Mouse (Mus musculus): ENCODE data around the gene Srxn1. TPM values are rescaled to one million over a fixed set of nuclear protein-coding genes. Genes with fewer than 3 reads are reported as not detected.
A peak's percentile ranks its signal among the peaks of the same experiment; 100 is the strongest.

Gene Srxn1
- polyA plus RNA-seq, 1 experiment from 2014 or later: 17.9 TPM

- Histone ChIP-seq H3K9me3 (replicated peaks) (no peaks in the 10 kb centered on the region), H3K4me3 (replicated peaks) (no peak overlapping the region), H3K9ac (no peak overlapping the region), H3K4me1 (replicated peaks) (peaks cover 12% of the 10 kb centered on the region), H3K27me3 (peaks cover 86% of the 10 kb centered on the region), H3K27ac (no peak overlapping the region), H3K36me3 (no peaks in the 10 kb centered on the region), H3K4me2 (no peak overlapping the region)
- 34% methylated on average over 12 of the region's 12 CpGs for WGBS (ENCODE audit: insufficient replicate concordance)
- ATAC-seq (ENCODE audit: low read depth) (no peak), DNase-seq (no peak)
These were observed 13.8 kb upstream of the Srxn1 start for GRCm38 (mm10) chr2:152091342-152092056.

- Histone ChIP-seq H3K36me3 (no peaks in the 10 kb centered on the region), H3K9me3 (replicated peaks) (no peaks in the 10 kb centered on the region), H3K27ac (no peak overlapping the region), H3K4me3 (replicated peaks) (peak overlapping the region; percentile 46), H3K4me1 (replicated peaks) (peaks cover 12% of the 10 kb centered on the region), H3K4me2 (peak overlapping the region; percentile 55), H3K9ac (no peak overlapping the region), H3K27me3 (peaks cover 93% of the 10 kb centered on the region)
- ATAC-seq (ENCODE audit: low read depth) (no peak), DNase-seq (no peak)
- 5% methylated on average over 44 of the region's 45 CpGs for WGBS (ENCODE audit: insufficient replicate concordance)
These were observed 12.4 kb upstream of the Srxn1 start for GRCm38 (mm10) chr2:152092927-152093326.

GRCm38 (mm10) chr2:152093356-152093792 is 11.9 kb upstream of the Srxn1 start:
- H3K4me2 ChIP-seq: peak overlapping the region; percentile 55
- 5% methylated on average over 51 of the region's 60 CpGs for WGBS (ENCODE audit: insufficient replicate concordance)

GRCm38 (mm10) chr2:152094856-152095545 is 10.3 kb upstream of the Srxn1 start:
- H3K27ac ChIP-seq: no peak overlapping the region
- no peaks in the 10 kb centered on the region for H3K9me3 ChIP-seq (replicated peaks)
- DNase-seq (no peak), ATAC-seq (ENCODE audit: low read depth) (no peak)
- no peaks in the 10 kb centered on the region for H3K36me3 ChIP-seq
- peaks cover 95% of the 10 kb centered on the region for H3K27me3 ChIP-seq
- H3K4me3 ChIP-seq (replicated peaks): no peak overlapping the region
- H3K4me1 ChIP-seq (replicated peaks): peaks cover 12% of the 10 kb centered on the region
- H3K9ac ChIP-seq: no peak overlapping the region
- 7% methylated on average over 29 of the region's 29 CpGs for WGBS (ENCODE audit: insufficient replicate concordance)
- 0 out of 2 replicates have a peak overlapping the region, but pooled peaks have one; percentile 17 for H3K4me2 ChIP-seq

More at GRCm38 (mm10) chr2:152093356-152093792, 11.9 kb upstream of the Srxn1 start:
- ATAC-seq (ENCODE audit: low read depth) (no peak), DNase-seq (no peak)
- Histone ChIP-seq H3K4me1 (replicated peaks) (peaks cover 12% of the 10 kb centered on the region), H3K27me3 (peaks cover 97% of the 10 kb centered on the region), H3K9me3 (replicated peaks) (no peaks in the 10 kb centered on the region), H3K36me3 (no peaks in the 10 kb centered on the region), H3K9ac (no peak overlapping the region), H3K27ac (no peak overlapping the region), H3K4me3 (replicated peaks) (peak overlapping the region; percentile 46)

GRCm38 (mm10) chr2:152096922-152097321 is 8.4 kb upstream of the Srxn1 start:
- Histone ChIP-seq H3K4me1 (replicated peaks) (peaks cover 12% of the 10 kb centered on the region), H3K36me3 (no peaks in the 10 kb centered on the region), H3K27me3 (peaks cover 93% of the 10 kb centered on the region), H3K4me2 (no peak overlapping the region), H3K9ac (no peak overlapping the region), H3K9me3 (replicated peaks) (no peaks in the 10 kb centered on the region), H3K27ac (no peak overlapping the region), H3K4me3 (replicated peaks) (no peak overlapping the region)
- 61% methylated on average over 2 of the region's 2 CpGs for whole genome bisulfite sequencing (ENCODE audit: insufficient replicate concordance)
- no peak for ATAC-seq (ENCODE audit: low read depth)
- DNase-seq: no peak

GRCm38 (mm10) chr2:152097916-152098315 is 7.4 kb upstream of the Srxn1 start:
- Histone ChIP-seq H3K27ac (no peak overlapping the region), H3K27me3 (peaks cover 93% of the 10 kb centered on the region), H3K36me3 (no peaks in the 10 kb centered on the region), H3K4me2 (no peak overlapping the region), H3K4me3 (replicated peaks) (no peak overlapping the region), H3K9me3 (replicated peaks) (no peaks in the 10 kb centered on the region), H3K4me1 (replicated peaks) (peaks cover 12% of the 10 kb centered on the region), H3K9ac (no peak overlapping the region)
- WGBS (ENCODE audit: insufficient replicate concordance): 61% methylated on average over 11 of the region's 11 CpGs
- ATAC-seq (ENCODE audit: low read depth): no peak
- DNase-seq: no peak

- H3K27ac ChIP-seq: no peak overlapping the region
- ATAC-seq (ENCODE audit: low read depth) (no peak), DNase-seq (no peak)
- H3K27me3 ChIP-seq: peaks cover 89% of the 10 kb centered on the region
- 58% methylated on average over 3 of the region's 3 CpGs for WGBS (ENCODE audit: insufficient replicate concordance)
- no peak overlapping the region for H3K4me2 ChIP-seq
- peaks cover 10% of the 10 kb centered on the region for H3K4me1 ChIP-seq (replicated peaks)
- no peaks in the 10 kb centered on the region for H3K9me3 ChIP-seq (replicated peaks)
- H3K9ac ChIP-seq: no peak overlapping the region
- no peaks in the 10 kb centered on the region for H3K36me3 ChIP-seq
- H3K4me3 ChIP-seq (replicated peaks): no peak overlapping the region
These were observed 5.8 kb upstream of the Srxn1 start for GRCm38 (mm10) chr2:152099538-152099937.

GRCm38 (mm10) chr2:152101761-152102160 is 3.6 kb upstream of the Srxn1 start:
- no peak overlapping the region for H3K9ac ChIP-seq
- H3K4me1 ChIP-seq (replicated peaks): peaks cover 21% of the 10 kb centered on the region
- WGBS (ENCODE audit: insufficient replicate concordance): 70% methylated on average over 13 of the region's 13 CpGs
- DNase-seq: no peak
- H3K27ac ChIP-seq: no peak overlapping the region
- ATAC-seq (ENCODE audit: low read depth): no peak
- H3K9me3 ChIP-seq (replicated peaks): no peaks in the 10 kb centered on the region
- H3K36me3 ChIP-seq: no peaks in the 10 kb centered on the region
- no peak overlapping the region for H3K4me3 ChIP-seq (replicated peaks)
- H3K4me2 ChIP-seq: no peak overlapping the region
- H3K27me3 ChIP-seq: peaks cover 66% of the 10 kb centered on the region

- H3K27ac ChIP-seq: no peak overlapping the region
- peaks cover 60% of the 10 kb centered on the region for H3K27me3 ChIP-seq
- H3K36me3 ChIP-seq: peaks cover 1% of the 10 kb centered on the region
- H3K4me1 ChIP-seq (replicated peaks): peaks cover 25% of the 10 kb centered on the region
- DNase-seq (no peak), ATAC-seq (ENCODE audit: low read depth) (no peak)
- no peak overlapping the region for H3K9ac ChIP-seq
- H3K9me3 ChIP-seq (replicated peaks): no peaks in the 10 kb centered on the region
- 53% methylated on average over 6 of the region's 6 CpGs for WGBS (ENCODE audit: insufficient replicate concordance)
- H3K4me3 ChIP-seq (replicated peaks): no peak overlapping the region
- H3K4me2 ChIP-seq: no peak overlapping the region
These were observed 2.9 kb upstream of the Srxn1 start for GRCm38 (mm10) chr2:152102369-152102768.

- H3K9me3 ChIP-seq (replicated peaks): no peaks in the 10 kb centered on the region
- peaks cover 41% of the 10 kb centered on the region for H3K27me3 ChIP-seq
- peaks cover 25% of the 10 kb centered on the region for H3K4me1 ChIP-seq (replicated peaks)
- H3K27ac ChIP-seq: peak overlapping the region; percentile 95
- H3K9ac ChIP-seq: peak overlapping the region; percentile 95
- H3K4me3 ChIP-seq (replicated peaks): peak overlapping the region; percentile 78
- peak overlapping the region; percentile 77 for H3K4me2 ChIP-seq
- DNase-seq (no peak), ATAC-seq (ENCODE audit: low read depth) (peak; percentile 53)
- H3K36me3 ChIP-seq: peaks cover 25% of the 10 kb centered on the region
- 14% methylated on average over 17 of the region's 17 CpGs for WGBS (ENCODE audit: insufficient replicate concordance)
These were observed 502 bp upstream of the Srxn1 start for GRCm38 (mm10) chr2:152104711-152105317.

GRCm38 (mm10) chr2:152106225-152106595 is 894 bp downstream of the Srxn1 start:
- H3K27ac ChIP-seq: peak overlapping the region; percentile 95
- no peak for ATAC-seq (ENCODE audit: low read depth)

More at GRCm38 (mm10) chr2:152106225-152106595, 894 bp downstream of the Srxn1 start:
- peaks cover 25% of the 10 kb centered on the region for H3K4me1 ChIP-seq (replicated peaks)
- peaks cover 31% of the 10 kb centered on the region for H3K36me3 ChIP-seq
- DNase-seq: no peak
- H3K4me3 ChIP-seq (replicated peaks): peak overlapping the region; percentile 78
- H3K9me3 ChIP-seq (replicated peaks): no peaks in the 10 kb centered on the region
- 76% methylated on average over 3 of the region's 3 CpGs for WGBS (ENCODE audit: insufficient replicate concordance)
- H3K9ac ChIP-seq: peak overlapping the region; percentile 95
- peaks cover 29% of the 10 kb centered on the region for H3K27me3 ChIP-seq
- peak overlapping the region; percentile 77 for H3K4me2 ChIP-seq
